Mouse (Mus musculus): ENCODE measurements around the gene Ndufa7.
"Not testable (repeated sequence)": the region's sequence is repeated elsewhere in the genome, so short reads cannot be mapped to it uniquely, and the experiment has no call there.

Gene Ndufa7

GRCm38 (mm10) chr17:33874411-33874810 is 50.0 kb downstream of the Ndufa7 start:
- DNase-seq (ENCODE audit: low spot score in 2 of 2), result no peak

DNA sequence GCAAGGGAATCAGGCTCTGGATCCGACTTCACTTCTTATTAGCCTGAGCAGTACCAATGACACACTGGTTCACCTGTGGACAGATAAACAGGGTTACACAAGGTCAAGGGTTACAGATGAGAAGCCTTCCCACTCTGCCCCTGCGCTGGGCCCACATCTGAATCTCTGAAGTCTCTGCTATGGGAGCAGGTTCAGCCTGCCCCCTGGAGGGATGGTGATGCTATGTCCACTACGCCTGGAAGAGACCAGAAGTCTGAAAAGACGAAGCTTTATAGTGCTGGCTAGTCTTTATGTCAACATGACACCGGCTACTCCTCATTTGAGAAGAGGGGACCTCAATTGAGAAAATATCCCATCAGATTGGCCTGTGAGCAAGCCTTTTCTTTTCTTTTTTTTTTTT is 51.4 kb downstream of the Ndufa7 start:
- not testable (repeated sequence) for DNase-seq (ENCODE audit: low spot score in 2 of 2)

DNA sequence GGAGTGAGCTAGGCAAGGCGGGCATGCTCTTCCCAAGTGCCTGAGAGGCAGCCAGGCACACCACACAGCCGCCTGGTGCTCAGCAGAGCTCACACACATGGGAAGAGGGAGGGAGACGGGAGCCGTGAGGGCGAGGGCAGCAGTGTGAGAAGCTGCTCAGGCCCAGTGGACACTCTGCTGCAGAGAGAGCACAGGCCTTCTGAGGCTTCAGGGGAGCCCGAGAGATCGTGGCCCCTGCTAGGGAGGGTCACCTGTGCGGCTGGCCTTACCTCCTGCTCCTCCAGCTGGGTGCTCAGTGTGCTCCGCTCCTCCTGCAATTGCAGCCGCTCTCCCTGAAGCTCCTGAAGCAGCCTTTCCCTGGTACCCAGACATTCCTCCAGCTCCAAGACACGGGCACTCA is 59.9 kb downstream of the Ndufa7 start:
- not testable (repeated sequence) for DNase-seq (ENCODE audit: low spot score in 2 of 2)

- DNase-seq (ENCODE audit: low spot score in 2 of 2), result not testable (repeated sequence)
Observed at GRCm38 (mm10) chr17:33887802-33888201, 63.4 kb downstream of the Ndufa7 start.
